Mouse (Mus musculus): ENCODE results near the gene Grid2. TPM values are rescaled to one million over a fixed set of nuclear protein-coding genes. Genes with fewer than 3 reads are reported as not detected.

Grid2 gene
- polyA plus RNA-seq (2014; fragmentation: Illumina TruSeq; extraction: RNeasy Lipid Tissue Mini Kit (QIAGEN cat#74804); ENCODE audit: low read depth, low replicate concordance), result not detected

GRCm38 (mm10) chr6:63255826-63256555 is at the start of gene Grid2:
Grid2 (plus strand) TSS chr6:63255876.

GRCm38 (mm10) chr6:64728499-64729198 is 1473.0 kb downstream of the Grid2 start, which contains the start of gene Atoh1:
Atoh1 (plus strand) TSS chr6:64729125.

All from adipose tissue, adult 10 weeks (tissue).